Mouse (Mus musculus): ENCODE results near the gene Hoxa9.

- TF ChIP-seq EP300 (IDR thresholded peaks at IDR 0.05; ENCODE audit: insufficient read depth, low read depth, low read length), result no peak
- no peak for TF ChIP-seq CTCF (IDR thresholded peaks at IDR 0.05)
- TF ChIP-seq POLR2A (IDR thresholded peaks at IDR 0.05; ENCODE audit: insufficient read depth, low read depth, low read length), result no peak
These were observed 10.2 kb upstream of the Hoxa9 start for GRCm38 (mm10) chr6:52241001-52241621.

Data from heart, adult 2 months (tissue).